Mouse (Mus musculus): ENCODE results near the gene Gm3727. TPM values are rescaled to one million over a fixed set of nuclear protein-coding genes. Genes with fewer than 3 reads are reported as not detected.
"Not testable (repeated sequence)": the region's sequence is repeated elsewhere in the genome, so short reads cannot be mapped to it uniquely, and the experiment has no call there.

Gm3727 gene
- total RNA-seq (2014; rRNA removed) = not detected in 2 replicates
- polyA plus RNA-seq (2012; rRNA removed) = not detected in 2 replicates

- H3K4me3 ChIP-seq (ENCODE audit: insufficient read depth, low read depth, low read length); H3K4me1 ChIP-seq (ENCODE audit: control insufficient read depth, insufficient read depth, low read length); H3K27me3 ChIP-seq (ENCODE audit: control insufficient read depth, insufficient read depth, low read length); DNase-seq (ENCODE audit: extremely low read depth, low read depth, low spot score); H3K36me3 ChIP-seq (ENCODE audit: control insufficient read depth, insufficient read depth, low read length); H3K9ac ChIP-seq (ENCODE audit: low read depth, low read length); H3K79me2 ChIP-seq (ENCODE audit: control insufficient read depth, insufficient read depth, low read length); H3K27ac ChIP-seq (replicated peaks; ENCODE audit: insufficient read depth, low read depth, low read length): not testable (repeated sequence)
- WGBS = 59% methylated on average over 3 of the region's 3 CpGs
Observed at GRCm38 (mm10) chr14:7264614-7265013, at the start of gene Gm3727. Gm3727 (minus strand) TSS chr14:7264714.

DNA sequence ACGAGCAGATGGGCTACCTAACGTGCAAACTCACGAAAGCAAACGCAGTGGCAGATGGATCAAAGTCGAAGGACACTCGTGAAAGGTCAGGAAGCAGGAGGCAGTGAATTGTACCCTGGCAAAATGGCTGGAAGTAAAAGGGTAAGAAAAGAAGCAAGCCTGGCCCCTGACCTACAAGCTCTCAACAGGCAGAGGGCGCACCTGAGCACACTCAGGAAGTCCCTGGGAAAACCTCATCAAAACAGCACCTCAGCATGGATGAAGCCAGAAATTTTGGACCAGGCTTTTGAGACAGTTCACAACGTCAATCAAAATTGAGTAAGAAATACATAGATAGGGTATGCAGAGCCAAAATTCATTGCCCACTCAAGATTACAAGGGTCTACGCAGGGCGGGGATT lies 21.0 kb downstream of the Gm3727 start:
- H3K4me1 ChIP-seq (ENCODE audit: control insufficient read depth, insufficient read depth, low read length); H3K27me3 ChIP-seq (ENCODE audit: control insufficient read depth, insufficient read depth, low read length); H3K36me3 ChIP-seq (ENCODE audit: control insufficient read depth, insufficient read depth, low read length); H3K9ac ChIP-seq (ENCODE audit: low read depth, low read length); H3K4me3 ChIP-seq (ENCODE audit: insufficient read depth, low read depth, low read length); H3K79me2 ChIP-seq (ENCODE audit: control insufficient read depth, insufficient read depth, low read length); H3K27ac ChIP-seq (replicated peaks; ENCODE audit: insufficient read depth, low read depth, low read length); DNase-seq (ENCODE audit: extremely low read depth, low read depth, low spot score): not testable (repeated sequence)
- peak; percentile 45; the same call in 1 of the 2 replicates for TF ChIP-seq CTCF (IDR thresholded peaks at IDR 0.05; ENCODE audit: low read depth, low read length)
- 4% methylated on average over 8 of the region's 10 CpGs for WGBS

Other genes starting within 250 kb of the Gm3727 start
- not detected in 2 replicates for gene Gm10406, start 237.3 kb downstream of the Gm3727 start, total RNA-seq (2014; rRNA removed)
- gene Gm10406, start 237.3 kb downstream of the Gm3727 start, polyA plus RNA-seq (2012; rRNA removed) = not detected in 2 replicates
- gene Gm3685, start 219.7 kb downstream of the Gm3727 start, total RNA-seq (2014; rRNA removed) = not detected in 2 replicates
- not detected in 2 replicates for gene Gm3685, start 219.7 kb downstream of the Gm3727 start, polyA plus RNA-seq (2012; rRNA removed)
- gene Gm3696, start 164.1 kb downstream of the Gm3727 start, total RNA-seq (2014; rRNA removed) = not detected in 2 replicates
- not detected in 2 replicates for gene Gm3696, start 164.1 kb downstream of the Gm3727 start, polyA plus RNA-seq (2012; rRNA removed)
- gene Gm6676, start 139.3 kb downstream of the Gm3727 start, total RNA-seq (2014; rRNA removed) = not detected in 2 replicates
- not detected in 2 replicates for gene Gm6676, start 139.3 kb downstream of the Gm3727 start, polyA plus RNA-seq (2012; rRNA removed)
- gene Gm3512, start 90.2 kb downstream of the Gm3727 start, total RNA-seq (2014; rRNA removed) = not detected in 2 replicates
- not detected in 2 replicates for gene Gm3512, start 90.2 kb downstream of the Gm3727 start, polyA plus RNA-seq (2012; rRNA removed)
- not detected in 2 replicates for gene Gm16434, start 70.2 kb downstream of the Gm3727 start, total RNA-seq (2014; rRNA removed)
- not detected in 2 replicates for gene Gm16434, start 70.2 kb downstream of the Gm3727 start, polyA plus RNA-seq (2012; rRNA removed)
- gene Gm3739, start 50.3 kb upstream of the Gm3727 start, total RNA-seq (2014; rRNA removed) = not detected in 2 replicates
- gene Gm3739, start 50.3 kb upstream of the Gm3727 start, polyA plus RNA-seq (2012; rRNA removed) = not detected in 2 replicates
- gene Gm5797, start 67.7 kb upstream of the Gm3727 start, total RNA-seq (2014; rRNA removed) = not detected in 2 replicates
- gene Gm5797, start 67.7 kb upstream of the Gm3727 start, polyA plus RNA-seq (2012; rRNA removed) = not detected in 2 replicates
- gene Gm8374, start 100.4 kb upstream of the Gm3727 start, total RNA-seq (2014; rRNA removed) = not detected in 2 replicates
- not detected in 2 replicates for gene Gm8374, start 100.4 kb upstream of the Gm3727 start, polyA plus RNA-seq (2012; rRNA removed)
- not detected in 2 replicates for gene Gm3755, start 186.2 kb upstream of the Gm3727 start, total RNA-seq (2014; rRNA removed)
- not detected in 2 replicates for gene Gm3755, start 186.2 kb upstream of the Gm3727 start, polyA plus RNA-seq (2012; rRNA removed)
- not detected in 2 replicates for gene Gm3752, start 219.0 kb upstream of the Gm3727 start, total RNA-seq (2014; rRNA removed)
- not detected in 2 replicates for gene Gm3752, start 219.0 kb upstream of the Gm3727 start, polyA plus RNA-seq (2012; rRNA removed)